Mouse (Mus musculus) spleen, adult 2 months (tissue): ENCODE results near the gene Wasf3. TPM values are rescaled to one million over a fixed set of nuclear protein-coding genes. Genes with fewer than 3 reads are reported as not detected.

Source experiments
- DNase-seq, 2 experiments: peaks; one replicate each; pipeline versions ENCODE4 v3.0.0 to v3.0.0-alpha.2; 2012 to 2021; ENCODE audit warnings: low spot score in 2 of 2, low read depth in 1 of 2
- H3K27ac ChIP-seq: fragments of 200-500 bp; 2 replicates; pipeline ENCODE4 v1.5.1; 2012; ENCODE audit warnings: low read length, inconsistent platforms; ENCODE audit not compliant: insufficient read depth
- H3K27me3 ChIP-seq: fragments of 200-500 bp; 2 replicates; pipeline ENCODE4 v1.6.1; 2012; ENCODE audit warnings: mild to moderate bottlenecking, moderate library complexity, low read length, inconsistent platforms; ENCODE audit not compliant: control insufficient read depth, insufficient read depth
- H3K36me3 ChIP-seq: fragments of 200-500 bp; 2 replicates; pipeline ENCODE4 v1.6.1; 2012; ENCODE audit warnings: mild to moderate bottlenecking, low read length, inconsistent platforms; ENCODE audit not compliant: control insufficient read depth, insufficient read depth
- H3K4me1 ChIP-seq: fragments of 200-500 bp; 2 replicates; pipeline ENCODE4 v1.6.1; 2011; ENCODE audit warnings: inconsistent platforms; ENCODE audit not compliant: control insufficient read depth, insufficient read depth, insufficient read length
- H3K4me3 ChIP-seq: fragments of 200-500 bp; 2 replicates; pipeline ENCODE4 v1.5.1; 2011; ENCODE audit warnings: mild to moderate bottlenecking, inconsistent platforms; ENCODE audit not compliant: insufficient read depth, insufficient read length; ENCODE audit errors: extremely low read depth
- CTCF ChIP-seq: fragments of 200-500 bp; IDR thresholded peaks from 2 replicates; pipeline ENCODE4 v1.5.1; 2011; ENCODE audit warnings: mild to moderate bottlenecking, inconsistent platforms; ENCODE audit not compliant: insufficient read depth, insufficient read length, insufficient replicate concordance; ENCODE audit errors: extremely low read depth
- POLR2A ChIP-seq: fragments of 200-500 bp; IDR thresholded peaks from 2 replicates; pipeline ENCODE4 v1.6.1; 2011; ENCODE audit warnings: low read depth, low read length, inconsistent platforms
- WGBS: fragments of 180-500 bp; shearing (Covaris S2); methylation state at CpG from one replicate; pipeline ENCODE4 v1.1.7; 2018; 5-methylcytosine and 5-hydroxymethylcytosine counted together
- polyA plus RNA-seq: library from polyadenylated mRNA; depleted of rRNA; stranded (reverse); fragments of >200 nt; gene quantifications from 2 replicates; pipeline ENCODE4 v1.2.3, GENCODE M21; 2012

Wasf3 gene
- polyA plus RNA-seq, 1 experiment, result 0.68 TPM

DNA sequence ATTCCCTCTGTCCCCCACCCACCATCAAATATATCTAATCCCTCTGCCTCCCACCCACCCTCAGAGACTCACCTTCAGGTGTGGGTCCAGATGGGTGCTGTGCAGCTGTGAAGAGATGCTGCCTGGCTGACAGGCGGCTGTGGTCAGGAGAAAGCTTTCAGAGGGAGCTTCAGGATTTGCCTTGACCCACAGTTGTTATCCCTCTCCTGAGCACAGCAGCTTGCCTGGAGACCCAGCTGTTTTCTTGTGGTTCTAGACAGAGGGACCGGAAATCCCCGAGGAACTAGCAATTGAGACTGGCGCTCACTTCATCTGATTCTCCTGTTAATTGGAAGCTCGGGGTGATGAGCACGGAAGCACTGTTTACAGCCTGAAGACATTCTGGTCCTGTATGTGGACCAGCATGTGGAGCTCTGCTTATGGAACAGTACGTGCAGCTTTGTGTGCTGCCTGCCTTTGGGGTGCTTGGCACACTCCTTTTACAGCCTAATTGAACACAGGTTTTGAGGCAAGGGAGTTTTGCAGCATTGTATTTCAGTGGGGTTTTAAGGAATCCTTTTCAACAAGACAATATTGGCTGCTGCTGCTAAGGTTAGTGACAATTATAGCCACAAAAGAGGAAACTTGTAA is 54.5 kb downstream of the Wasf3 start:
- Histone ChIP-seq H3K4me1 (no peaks in the 10 kb centered on the region), H3K27ac (no peak overlapping the region), H3K36me3 (no peaks in the 10 kb centered on the region), H3K4me3 (no peak overlapping the region), H3K27me3 (no peaks in the 10 kb centered on the region)
- TF ChIP-seq CTCF, result no peak
- no peak for TF ChIP-seq POLR2A
- DNase-seq, result no peak
- 90% methylated on average over 7 of the region's 7 CpGs for WGBS

- Histone ChIP-seq H3K36me3 (no peaks in the 10 kb centered on the region), H3K4me1 (no peaks in the 10 kb centered on the region), H3K27me3 (no peaks in the 10 kb centered on the region), H3K4me3 (no peak overlapping the region), H3K27ac (no peak overlapping the region)
- 86% methylated on average over 5 of the region's 5 CpGs for WGBS
- no peak for DNase-seq
- no peak for TF ChIP-seq POLR2A
- no peak for TF ChIP-seq CTCF
These were observed 55.5 kb downstream of the Wasf3 start for GRCm38 (mm10) chr5:146440273-146440672.

- 32% methylated on average over 2 of the region's 2 CpGs for WGBS
- no peaks in the 10 kb centered on the region for H3K27me3 ChIP-seq
- H3K36me3 ChIP-seq, result no peaks in the 10 kb centered on the region
- no peak overlapping the region for H3K27ac ChIP-seq
- DNase-seq, result no peak
- TF ChIP-seq POLR2A (no peak), CTCF (no peak)
- H3K4me3 ChIP-seq, result no peak overlapping the region
- no peaks in the 10 kb centered on the region for H3K4me1 ChIP-seq
These were observed 58.0 kb downstream of the Wasf3 start for GRCm38 (mm10) chr5:146442767-146443166.

GRCm38 (mm10) chr5:146446633-146447032 is 61.8 kb downstream of the Wasf3 start:
- no peaks in the 10 kb centered on the region for H3K4me1 ChIP-seq
- no peak overlapping the region for H3K27ac ChIP-seq
- TF ChIP-seq CTCF (no peak), POLR2A (no peak)
- WGBS, result 73% methylated on average over 2 of the region's 2 CpGs
- no peak for DNase-seq
- H3K4me3 ChIP-seq, result no peak overlapping the region
- H3K36me3 ChIP-seq, result no peaks in the 10 kb centered on the region
- no peaks in the 10 kb centered on the region for H3K27me3 ChIP-seq

DNA sequence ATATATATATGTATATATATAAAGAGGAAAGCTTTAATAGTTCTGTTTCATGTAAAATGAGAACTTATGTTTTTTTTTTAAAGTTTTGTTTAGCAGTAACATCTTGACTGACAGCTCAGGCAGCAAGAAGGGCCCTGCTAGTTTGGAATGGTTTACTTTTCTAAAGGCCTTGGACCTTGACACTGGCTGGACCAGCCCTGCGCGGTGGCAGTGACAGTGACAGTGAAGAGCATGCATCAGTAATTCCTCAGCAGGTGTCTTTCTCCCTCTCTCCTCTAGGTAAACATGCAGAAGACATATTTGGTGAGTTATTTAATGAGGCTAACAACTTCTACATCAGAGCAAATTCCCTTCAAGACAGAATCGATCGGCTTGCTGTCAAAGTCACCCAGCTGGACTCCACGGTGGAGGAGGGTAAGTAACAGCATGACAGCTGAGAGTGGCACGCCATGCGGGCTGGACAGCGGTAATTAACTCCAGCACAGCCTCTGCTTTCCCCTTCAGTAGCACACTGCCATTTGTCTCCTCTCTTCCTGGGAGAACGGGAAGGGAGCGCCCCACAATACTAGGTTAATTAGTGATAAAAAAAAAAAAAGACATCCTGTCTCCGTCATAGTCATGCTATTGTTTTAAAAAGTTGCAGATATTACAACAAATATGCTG is 66.9 kb downstream of the Wasf3 start:
- H3K4me3 ChIP-seq, result no peak overlapping the region
- no peaks in the 10 kb centered on the region for H3K27me3 ChIP-seq
- H3K4me1 ChIP-seq, result no peaks in the 10 kb centered on the region
- DNase-seq, result no peak
- no peak for TF ChIP-seq CTCF
- TF ChIP-seq POLR2A, result no peak
- H3K36me3 ChIP-seq, result no peaks in the 10 kb centered on the region
- H3K27ac ChIP-seq, result no peak overlapping the region
- WGBS, result 82% methylated on average over 11 of the region's 11 CpGs

GRCm38 (mm10) chr5:146453556-146453955 is 68.8 kb downstream of the Wasf3 start:
- no peaks in the 10 kb centered on the region for H3K4me1 ChIP-seq
- no peaks in the 10 kb centered on the region for H3K27me3 ChIP-seq
- TF ChIP-seq CTCF (no peak), POLR2A (no peak)
- H3K4me3 ChIP-seq, result no peak overlapping the region
- 90% methylated on average over 6 of the region's 6 CpGs for WGBS
- H3K27ac ChIP-seq, result no peak overlapping the region
- no peak for DNase-seq
- H3K36me3 ChIP-seq, result no peaks in the 10 kb centered on the region

GRCm38 (mm10) chr5:146461612-146462011 is 76.8 kb downstream of the Wasf3 start:
- WGBS, result 59% methylated on average over 8 of the region's 8 CpGs
- H3K36me3 ChIP-seq, result no peaks in the 10 kb centered on the region
- no peak overlapping the region for H3K27ac ChIP-seq
- no peak for DNase-seq
- no peaks in the 10 kb centered on the region for H3K27me3 ChIP-seq
- H3K4me3 ChIP-seq, result no peak overlapping the region
- TF ChIP-seq CTCF (no peak), POLR2A (no peak)
- H3K4me1 ChIP-seq, result no peaks in the 10 kb centered on the region
